Mouse (Mus musculus): ENCODE measurements around the gene Nckap5.

The Nckap5 gene

DNA sequence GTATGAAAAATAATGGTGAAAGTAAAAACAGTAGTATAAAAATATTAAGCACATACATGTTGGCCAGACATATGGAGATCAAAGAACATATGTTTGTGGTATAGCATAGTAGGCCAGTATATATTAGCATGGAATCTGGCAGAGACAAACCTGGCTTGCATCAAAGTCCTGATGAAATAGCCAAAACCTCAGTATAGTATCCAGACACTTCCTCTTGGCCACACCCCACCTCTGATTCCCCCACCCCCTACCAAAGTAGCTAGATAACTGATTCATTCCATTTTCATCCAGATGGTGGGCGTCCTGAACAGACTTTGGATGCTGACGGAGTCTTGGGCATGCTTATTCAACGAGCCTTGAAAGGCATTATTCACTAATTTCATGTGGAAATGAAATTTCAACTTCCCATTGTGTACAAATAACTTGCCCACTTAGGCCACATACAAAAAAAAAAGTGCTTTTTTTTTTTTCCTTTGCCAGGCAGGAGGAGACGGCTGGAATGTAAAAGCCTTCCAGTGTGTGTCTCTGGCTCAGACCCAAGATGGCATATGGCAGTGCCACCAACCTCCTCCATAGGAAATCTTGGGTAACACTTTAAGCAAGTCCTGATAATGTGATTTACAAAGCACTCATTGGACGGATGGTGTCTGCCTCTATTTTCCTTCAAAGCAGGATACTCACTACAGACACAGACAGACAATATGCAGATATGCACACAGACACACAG, 360.6 kb downstream of the Nckap5 start:
- DNase-seq: peak; percentile 44

DNA sequence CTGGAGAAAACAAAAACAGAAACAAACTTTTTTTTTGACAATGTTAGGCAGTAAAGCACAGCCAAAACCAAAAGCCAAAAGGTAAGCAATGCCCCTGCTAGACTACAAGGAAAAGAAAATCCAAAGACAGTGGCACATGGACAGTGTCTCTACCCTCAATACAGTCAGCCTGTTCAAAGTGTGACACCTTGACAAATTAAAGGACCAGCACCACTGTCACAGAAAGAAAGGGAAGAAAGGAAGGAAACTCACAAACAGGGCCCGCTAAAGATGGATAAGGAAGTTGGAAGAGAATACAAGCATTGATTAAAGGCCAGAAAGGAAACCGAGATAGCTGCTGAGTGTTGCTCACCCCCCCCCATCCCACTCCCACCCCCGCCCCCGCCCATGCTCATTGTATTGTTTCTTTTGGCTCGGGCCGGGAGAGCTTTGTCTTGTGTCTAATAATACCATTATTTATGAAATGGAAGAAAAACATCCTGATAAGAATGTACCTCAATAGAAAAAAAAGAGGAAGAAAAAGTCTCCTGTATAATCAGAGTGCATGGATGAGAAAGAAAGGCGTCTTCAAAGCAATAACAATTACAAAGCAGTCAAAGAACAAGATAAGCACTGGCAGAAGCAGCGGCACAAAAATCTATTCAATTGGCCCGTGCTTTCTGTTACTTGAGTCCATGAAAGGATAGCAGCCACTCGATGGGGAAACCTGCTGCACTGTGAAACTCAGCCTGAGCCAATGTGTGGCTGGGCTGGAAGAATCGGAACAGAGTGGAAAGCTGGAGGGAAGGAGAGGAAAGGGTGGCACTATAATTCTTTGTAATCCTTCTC, 368.9 kb downstream of the Nckap5 start:
- DNase-seq: peak; percentile 87

DNA sequence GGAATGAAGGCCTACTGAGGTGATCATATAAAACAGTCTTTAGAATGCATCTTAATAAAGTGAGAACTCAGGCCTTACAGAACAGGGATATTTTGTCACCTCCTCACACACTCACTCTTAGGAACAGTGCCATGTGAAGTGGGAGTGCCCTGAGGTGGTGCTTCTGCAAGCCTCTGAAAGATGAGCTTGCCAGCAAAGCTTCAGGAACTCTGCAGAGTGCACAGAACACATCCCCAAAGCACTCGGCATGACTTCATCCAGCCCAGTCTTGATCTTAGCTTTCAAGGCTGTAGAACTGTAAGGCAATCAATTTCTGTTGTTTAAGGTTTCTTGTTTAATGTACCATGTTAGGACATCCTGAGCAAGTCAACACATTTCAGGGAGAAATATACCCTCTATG, 372.9 kb downstream of the Nckap5 start:
- DNase-seq: peak; percentile 64

DNA sequence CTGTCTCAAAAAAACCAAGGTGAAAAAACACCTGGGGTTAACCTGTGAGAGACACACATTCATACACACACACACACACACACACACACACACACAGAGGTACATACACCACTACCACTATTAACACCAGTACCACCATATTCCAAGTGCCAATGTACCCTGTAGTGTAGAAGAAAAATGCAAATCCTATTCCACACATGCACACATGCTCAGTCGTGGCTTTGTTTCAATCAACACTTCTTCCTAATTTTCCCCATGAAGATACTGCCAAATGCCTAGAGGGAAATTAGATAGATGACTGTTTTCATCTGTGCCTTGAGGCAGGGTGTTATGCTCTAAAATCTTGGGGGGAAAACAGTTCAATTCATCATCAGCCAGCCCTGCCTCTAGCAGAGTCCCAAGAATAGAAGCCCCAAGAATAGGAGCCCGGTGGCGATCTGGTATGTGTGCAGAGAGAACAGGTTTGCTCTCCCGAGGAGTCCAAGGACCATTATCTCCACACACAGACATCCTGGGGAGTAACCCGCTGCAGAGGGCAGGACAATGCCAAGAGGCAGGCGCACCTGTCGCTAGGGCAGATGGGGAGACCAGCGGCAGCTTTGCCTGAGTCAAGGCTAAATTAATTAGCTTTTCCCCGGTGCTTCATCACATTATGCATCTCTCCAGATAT, 376.0 kb downstream of the Nckap5 start:
- DNase-seq: peak; percentile 13

DNA sequence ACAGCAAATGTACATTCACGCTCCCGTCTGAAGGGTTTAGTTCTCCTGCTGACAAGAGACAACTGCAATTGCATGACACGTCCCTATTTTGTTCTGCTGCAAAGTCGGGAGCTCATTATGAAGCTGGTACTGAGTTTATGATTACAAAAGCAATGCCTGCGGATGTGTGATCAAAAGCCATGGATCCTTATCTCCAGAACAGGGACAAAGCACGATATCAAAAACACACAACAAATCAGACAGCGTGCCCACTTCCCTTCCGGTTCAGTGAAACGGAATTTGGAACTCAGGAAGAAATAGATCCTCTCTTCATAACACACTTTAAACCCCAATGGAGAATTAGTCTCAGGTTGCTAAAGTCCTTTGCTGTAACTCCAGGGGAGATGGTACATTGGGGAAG, 379.1 kb downstream of the Nckap5 start:
- DNase-seq: no peak

DNA sequence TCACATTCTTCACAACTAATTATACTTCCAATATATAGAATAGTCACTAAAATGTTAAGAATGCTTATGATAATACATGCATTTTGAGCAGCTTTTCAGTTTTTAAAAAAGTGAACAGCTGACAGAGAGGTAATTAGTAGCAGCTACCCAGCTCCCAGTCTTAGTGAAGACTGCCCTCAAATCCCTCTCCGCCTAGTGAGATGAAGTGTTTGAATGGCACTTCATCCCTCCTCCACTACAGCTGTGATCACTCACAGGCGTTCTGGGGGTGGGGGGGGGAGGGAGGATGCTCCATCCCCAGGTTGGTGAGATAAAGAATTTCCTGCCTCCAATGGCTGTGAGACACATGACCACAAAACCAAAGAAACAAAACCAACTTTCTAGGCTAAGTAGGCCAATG, 381.2 kb downstream of the Nckap5 start:
- DNase-seq: no peak

DNA sequence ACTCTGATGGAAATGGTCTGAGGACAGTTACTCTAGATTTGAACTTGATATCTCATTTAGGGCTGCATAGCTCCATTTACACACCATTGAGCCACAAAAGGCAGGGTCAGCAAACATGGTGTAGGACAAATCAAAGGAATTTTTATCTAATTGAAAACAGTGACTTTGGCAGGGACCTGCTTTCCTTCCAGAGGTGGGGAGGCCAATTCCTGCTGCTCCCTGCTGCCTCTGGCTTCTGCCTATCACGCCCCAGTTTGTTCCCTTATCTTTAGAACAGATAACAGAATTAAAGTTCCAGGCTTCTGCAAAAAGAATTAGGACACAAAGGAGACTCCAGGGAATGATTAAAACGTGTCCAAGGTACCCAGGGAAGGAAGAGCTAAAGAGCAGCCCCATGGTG, 386.7 kb downstream of the Nckap5 start:
- DNase-seq: peak; percentile 92

DNA sequence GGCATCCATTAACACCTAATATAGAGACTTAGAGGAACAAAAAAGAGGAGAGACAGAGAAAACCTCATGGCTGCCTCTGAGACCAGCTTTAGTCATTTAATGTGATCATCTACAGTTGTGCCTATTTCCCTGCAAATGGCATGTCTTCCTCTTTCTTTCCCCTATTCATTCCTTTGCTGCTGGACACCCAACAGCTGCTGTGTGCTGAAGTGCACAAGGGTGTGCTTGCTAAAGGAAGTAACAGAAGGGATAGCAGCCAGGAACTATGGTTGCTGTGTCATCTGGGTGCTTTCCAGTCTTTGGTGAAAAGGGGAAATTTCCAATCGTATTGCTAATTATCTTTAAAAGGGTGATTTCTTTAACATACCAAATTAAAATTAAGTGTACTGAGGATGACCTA, 387.9 kb downstream of the Nckap5 start:
- DNase-seq: no peak

DNA sequence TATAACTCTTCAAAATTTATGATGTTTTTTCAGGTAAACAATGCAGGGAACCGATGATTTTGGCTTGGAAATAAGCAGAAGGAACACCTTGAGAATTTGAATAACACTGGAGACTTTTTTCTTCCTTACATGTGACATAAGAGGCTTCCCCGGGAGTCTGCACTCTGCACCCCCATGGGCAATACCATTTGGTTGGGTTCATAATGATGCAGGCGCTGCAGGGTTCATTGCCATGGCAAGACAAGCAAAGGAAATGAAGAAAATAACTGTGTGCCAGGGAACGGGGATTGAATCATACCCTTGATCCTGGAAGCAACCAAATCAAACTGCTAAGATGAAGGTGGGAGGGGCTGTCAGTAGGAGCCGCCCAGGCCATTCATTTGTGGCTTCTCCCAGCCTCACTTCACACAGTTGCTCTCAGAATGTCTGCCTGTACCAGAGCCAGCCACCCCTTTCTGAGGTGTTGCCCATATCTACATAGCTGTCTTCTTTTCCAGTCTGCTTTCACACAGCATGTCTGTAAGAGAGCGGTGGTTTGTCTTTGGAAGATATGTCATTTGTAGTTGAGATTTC, 392.5 kb downstream of the Nckap5 start:
- peak; percentile 68 for DNase-seq

DNA sequence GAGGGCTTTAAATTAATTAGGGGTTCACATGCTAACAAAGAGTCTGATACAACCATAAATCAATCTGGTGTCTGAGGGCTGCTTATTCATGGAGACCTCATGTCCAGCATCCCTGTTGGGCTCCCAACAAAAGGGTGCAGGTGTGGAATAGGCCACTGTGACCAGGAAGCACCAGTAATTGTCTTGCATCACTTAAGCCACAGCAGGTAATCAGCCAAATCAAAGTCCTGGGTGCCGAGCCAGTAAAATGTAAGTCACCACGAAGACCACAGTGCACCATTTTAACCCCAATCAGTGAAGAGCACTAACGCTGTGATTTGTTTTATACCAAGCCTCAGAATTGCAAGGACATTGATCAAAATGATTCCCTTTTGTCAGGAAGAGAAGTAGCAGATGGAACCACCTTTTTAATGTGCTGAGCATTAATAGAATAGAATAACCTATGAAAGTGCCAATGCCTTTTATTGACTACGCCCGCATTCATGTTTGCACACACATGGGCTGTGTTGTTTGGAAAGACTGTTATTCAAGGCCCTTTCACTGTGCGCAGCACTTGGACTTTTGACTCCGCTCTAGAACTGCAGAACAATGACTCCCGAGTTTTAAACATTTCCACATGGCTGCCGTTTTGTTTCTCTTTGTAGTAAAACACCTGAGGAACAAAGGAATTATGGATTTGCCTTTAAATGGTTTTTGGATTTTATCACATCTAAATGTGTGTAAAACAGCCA, 393.5 kb downstream of the Nckap5 start:
- peak; percentile 24 for DNase-seq

DNA sequence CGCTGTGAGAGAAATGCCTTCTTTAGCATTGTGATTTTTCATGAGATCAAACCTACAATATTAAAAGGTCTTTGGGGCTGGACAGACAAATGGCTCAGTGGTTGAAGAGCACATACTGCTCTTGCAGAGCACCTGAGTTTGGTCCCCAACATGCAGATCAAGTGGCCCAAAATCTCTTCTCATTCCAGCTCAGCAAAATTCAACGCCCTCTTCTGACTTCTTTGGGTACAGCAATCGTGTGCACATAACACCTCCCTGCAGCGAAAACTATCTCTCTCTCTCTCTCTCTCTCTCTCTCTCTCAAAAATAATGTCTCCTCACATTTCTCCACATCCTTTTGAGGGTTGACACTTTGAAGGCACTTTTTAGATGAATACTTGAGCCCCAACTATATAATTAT, 398.3 kb downstream of the Nckap5 start:
- no peak for DNase-seq

DNA sequence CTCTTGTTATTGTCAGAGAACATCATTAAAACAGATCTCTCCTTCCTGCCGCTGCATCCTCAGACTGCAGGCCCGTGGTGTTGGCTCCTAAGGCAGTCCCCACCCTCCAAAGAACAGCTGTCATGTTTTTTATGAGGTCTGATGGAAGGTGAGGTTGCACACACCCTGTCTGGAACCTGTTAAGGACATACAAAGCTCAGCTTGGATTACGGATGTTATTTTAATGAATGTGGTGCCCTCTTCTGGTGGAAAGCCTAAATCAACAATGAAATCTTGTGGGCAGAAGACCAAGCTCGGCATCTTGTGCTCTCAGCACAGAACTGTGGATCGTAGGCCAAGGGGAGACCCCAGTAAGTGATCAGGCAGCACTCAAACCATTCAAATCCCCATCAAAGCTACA, 399.0 kb downstream of the Nckap5 start:
- DNase-seq: peak; percentile 86

DNA sequence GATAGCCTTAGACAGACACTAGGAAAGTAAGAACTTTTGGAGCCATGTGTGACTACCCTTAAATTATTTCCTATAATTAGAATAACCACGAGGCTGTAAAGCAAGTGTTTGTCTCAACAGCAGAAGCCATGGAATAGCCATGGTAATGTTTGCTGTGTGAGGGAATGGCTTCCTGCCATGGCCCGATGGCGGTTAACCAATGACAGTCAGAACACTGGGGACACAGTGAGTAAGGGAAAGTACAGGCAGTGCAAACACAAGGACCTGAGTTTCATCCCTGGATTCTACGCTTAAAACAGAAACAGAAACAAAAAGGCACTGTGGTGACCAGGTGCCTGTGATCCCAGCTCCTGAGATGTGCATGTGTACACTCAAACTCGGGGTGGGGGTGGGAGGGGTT, 419.2 kb downstream of the Nckap5 start:
- peak; percentile 93 for DNase-seq

DNA sequence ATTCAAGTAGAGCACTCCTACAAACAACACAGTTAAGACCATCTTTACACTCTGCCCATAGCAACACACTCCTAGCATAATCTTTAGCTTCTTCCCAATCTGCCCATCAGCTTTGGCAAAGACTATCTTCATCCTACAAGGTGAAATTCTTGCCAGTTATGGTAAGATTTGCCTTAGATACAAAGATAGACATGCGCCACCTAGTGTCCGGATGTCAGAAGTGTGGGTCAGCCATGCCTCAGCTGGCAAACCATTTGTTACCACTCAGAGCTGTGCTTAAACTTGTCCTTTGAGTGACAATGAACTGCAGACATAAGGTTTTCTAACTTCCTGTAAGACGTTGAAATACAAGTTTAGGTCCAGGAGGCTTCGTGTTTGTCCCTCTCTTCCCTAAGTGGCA, 422.7 kb downstream of the Nckap5 start:
- DNase-seq: peak; percentile 81

DNA sequence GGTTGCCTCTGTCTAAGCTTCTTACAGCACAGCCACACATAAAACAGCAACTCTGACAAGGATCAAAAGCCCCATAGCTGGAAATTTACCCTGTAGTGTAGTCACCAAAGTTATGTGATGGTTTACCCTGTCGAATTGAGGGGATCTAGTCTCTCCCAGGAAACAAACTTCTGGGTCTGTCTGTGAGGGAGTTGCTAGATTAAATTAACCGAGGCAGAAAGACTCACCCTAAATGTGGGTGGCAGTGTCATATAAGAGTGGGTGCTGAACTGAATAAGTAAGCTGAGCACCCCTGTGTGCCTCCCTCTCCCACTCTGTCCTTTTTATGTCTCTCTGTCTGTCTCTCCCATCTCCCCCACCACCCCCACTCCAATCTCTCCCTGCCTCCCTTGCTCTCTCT, 425.1 kb downstream of the Nckap5 start:
- DNase-seq: peak; percentile 61

DNA sequence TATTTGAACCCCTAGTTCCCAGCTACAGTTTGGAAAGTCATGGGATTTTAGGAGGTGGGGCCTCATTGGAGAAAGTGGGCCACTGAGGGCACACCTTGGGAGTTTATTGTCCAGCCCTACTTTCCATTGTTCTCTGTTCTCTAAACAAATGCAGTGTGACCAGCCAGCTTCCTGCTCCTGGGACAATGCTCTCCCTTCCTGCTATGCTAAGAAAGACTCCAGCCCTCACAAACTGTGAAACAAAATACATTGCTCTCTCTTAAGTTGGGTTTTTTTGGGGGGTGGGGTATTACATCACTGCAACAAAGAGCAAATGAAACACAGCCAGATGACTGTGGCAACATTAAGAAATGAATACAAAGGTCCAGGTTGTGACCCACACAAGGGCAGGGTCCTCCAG, 426.6 kb downstream of the Nckap5 start:
- DNase-seq: peak; percentile 53

DNA sequence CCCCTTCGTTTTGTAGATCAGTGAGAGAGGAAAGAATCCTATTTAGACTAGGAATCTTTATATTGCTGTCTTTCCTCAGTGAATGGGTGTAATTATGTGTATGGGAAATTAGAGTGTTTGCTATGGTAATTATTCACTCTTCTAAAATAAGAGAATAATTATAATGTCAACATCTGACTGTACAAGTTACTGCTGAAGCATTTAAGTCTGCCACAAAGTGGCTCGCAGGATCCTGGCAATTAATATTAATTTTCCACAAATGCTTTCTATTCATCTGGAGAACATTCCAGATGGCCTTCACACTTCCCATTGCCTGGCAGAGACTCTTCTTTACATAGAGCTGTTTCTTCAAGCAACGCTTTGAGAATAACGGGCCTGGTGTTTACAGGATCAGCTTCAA, 439.4 kb downstream of the Nckap5 start:
- DNase-seq: peak; percentile 37

DNA sequence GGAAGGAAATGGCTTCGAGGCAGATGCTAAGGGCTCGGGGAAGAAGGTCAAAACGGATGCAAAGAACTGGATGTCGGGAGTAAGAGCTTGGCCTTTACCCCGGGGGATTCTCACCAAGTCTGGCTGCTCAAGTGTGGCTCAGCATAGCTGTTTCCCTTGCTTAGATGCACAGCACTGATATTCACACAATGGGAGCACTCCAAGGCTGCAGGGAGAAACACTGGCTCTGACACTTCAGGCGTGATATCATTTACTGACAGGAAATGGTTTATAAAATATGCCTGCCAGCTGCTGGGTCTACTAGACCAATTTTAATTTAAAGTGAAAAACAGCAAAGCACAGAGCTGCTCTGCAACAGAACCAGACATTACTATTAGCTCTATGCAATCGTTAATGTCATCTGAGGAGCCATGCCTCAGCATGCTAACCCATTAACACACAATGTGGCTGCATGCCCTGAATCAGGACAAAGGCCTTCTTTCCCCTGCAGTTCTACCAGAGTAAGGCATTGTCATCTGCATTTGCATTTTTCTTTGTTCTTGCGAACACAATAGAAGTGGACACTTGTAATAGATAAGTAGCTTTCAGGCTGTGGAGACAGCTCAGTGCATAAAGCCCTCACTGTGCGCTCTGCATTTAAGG, 453.1 kb downstream of the Nckap5 start:
- no peak for DNase-seq

DNA sequence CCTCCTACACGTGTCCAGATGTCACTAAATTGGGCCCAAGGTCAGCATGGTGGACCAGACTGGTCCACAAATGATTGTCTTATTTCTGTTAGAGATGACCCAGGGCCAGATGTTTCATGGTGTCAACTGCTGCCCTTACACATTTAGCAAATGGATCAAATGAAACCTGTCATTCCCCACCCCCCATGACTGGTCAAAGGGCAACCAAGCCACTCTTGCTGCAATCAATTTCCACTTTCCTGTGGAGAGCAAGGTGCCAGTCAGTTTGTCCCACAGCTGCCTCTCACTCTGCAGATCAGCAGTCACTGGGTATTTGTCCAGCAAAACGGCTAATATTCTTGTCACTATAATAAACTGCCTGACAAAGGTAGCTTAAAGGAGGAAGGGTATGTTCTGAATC, 463.9 kb downstream of the Nckap5 start:
- no peak for DNase-seq

DNA sequence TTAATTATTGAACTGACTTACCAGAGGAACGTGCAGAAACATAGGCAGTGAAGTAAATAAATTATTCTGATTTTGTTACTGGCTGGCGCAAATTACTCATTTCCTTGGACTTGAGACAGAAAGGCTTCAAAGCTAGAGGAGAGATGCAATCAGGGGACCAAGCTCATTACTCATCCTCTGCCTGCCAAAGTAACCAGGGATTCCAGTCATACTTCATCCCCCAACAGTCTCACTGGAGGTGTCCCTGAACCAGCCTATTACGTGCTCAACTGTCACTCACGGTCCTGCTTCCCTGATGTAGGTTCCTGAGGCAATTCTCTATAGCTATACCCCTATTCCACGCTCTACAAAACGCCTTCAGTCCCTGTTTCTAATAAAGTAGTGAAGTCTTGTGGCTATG, 466.0 kb downstream of the Nckap5 start:
- peak; percentile 82 for DNase-seq

DNA sequence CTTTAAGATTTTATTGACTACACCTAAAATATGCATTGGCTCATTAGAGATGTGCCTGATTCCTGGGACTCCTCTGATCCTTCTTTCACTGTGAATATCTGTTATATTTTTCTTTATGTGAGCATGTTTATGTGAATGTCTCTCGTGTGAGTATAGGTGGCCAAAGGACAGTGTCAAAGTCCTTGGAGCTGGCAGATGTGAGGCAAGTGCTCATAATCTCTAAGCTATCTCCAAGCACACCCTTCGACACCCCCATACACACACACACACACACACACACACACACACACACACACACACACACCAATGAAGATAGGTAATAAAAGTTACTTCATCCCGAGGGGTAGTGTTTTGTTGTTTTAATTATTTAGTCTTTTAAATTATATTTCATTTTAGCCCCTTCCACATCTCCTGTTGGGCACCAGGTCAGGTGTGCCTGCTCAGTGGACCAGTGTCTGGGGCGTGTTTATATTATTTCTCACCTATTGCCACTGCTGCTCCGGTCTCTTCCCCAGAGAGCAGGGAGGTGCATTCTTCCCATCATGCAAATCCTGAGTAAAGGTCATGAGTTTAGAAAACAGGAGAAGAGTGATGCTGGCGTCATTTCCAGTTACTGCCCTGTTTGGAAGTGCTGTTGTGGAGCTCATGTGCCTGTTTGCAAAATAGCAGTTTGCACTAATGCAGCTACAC, 469.9 kb downstream of the Nckap5 start:
- no peak for DNase-seq

DNA sequence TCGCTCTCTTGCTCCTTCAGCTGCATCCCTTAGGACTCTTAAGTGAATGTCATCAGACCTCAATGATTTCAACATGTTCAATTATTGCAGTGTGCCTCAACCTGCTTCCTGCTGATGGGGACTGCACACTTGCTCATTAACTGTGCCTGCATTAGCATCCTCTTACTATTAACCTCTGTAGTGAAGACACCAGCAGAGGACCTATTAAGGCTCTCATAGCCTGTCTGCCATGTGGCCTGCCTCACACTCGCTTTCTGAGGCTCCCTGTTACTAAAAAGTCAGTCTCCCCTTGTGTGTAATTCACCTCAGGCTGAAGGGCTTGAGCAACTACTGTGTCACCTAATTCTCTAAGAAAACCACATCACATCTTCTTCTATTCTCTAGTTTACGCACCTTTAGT, 470.5 kb downstream of the Nckap5 start:
- DNase-seq: peak; percentile 44
